ENCODE assay signal across 17 mouse cellular contexts in genomic region chr3:133582969-133583368, GRCm38 (mm10). TPM values are rescaled to one million over a fixed set of nuclear protein-coding genes. Genes with fewer than 3 reads are reported as not detected.
DNase-seq lines count a peak whose midpoint lies in the region; ATAC-seq and TF ChIP-seq lines count a peak whose summit lies in the region.
"Had no signal": no experiment of that assay in that cellular context is flagged by ENCODE, and none has a peak within 500 bp of the region (broad histone marks: within the 10 kb centered on the region; RNA-seq: fewer than 3 reads in every experiment).

No protein-coding gene starts in this region.

- H3K27ac ChIP-seq in small intestine, adult 2 months (ENCODE audit: insufficient read depth, low read depth, low read length) = peak overlapping the region; percentile 33; the same call in 1 of the 2 replicates
- H3K27ac ChIP-seq: embryonic facial prominence, embryonic 13.5 days; forebrain, embryonic 15.5 days; heart, embryonic 15.5 days; liver, embryonic 13.5 days; midbrain, embryonic 12.5 days had no signal

- WGBS in small intestine, adult 2 months = 70% methylated on average over 4 of the region's 4 CpGs

- H3K4me3 ChIP-seq in small intestine, adult 2 months (ENCODE audit: low read depth, low read length) = no peak overlapping the region
- H3K4me3 ChIP-seq: embryonic facial prominence, embryonic 13.5 days; forebrain, embryonic 15.5 days; heart, embryonic 15.5 days; liver, embryonic 13.5 days; midbrain, embryonic 12.5 days had no signal

- no peaks in the 10 kb centered on the region for H3K36me3 ChIP-seq in small intestine, adult 2 months (ENCODE audit: control insufficient read depth, insufficient read depth, low read length)
- H3K36me3 ChIP-seq: embryonic facial prominence, embryonic 13.5 days; forebrain, embryonic 15.5 days; heart, embryonic 15.5 days; liver, embryonic 13.5 days; midbrain, embryonic 12.5 days had no signal

- no peaks in the 10 kb centered on the region for H3K27me3 ChIP-seq in small intestine, adult 2 months (ENCODE audit: control insufficient read depth, insufficient read depth, low read length)
- H3K27me3 ChIP-seq: embryonic facial prominence, embryonic 13.5 days; forebrain, embryonic 15.5 days; heart, embryonic 15.5 days; liver, embryonic 13.5 days; midbrain, embryonic 12.5 days had no signal

- peak; percentile 28 for DNase-seq in lung, postnatal 36 days
- DNase-seq in lung, postnatal 10 days = no peak
- peak; percentile 5 for DNase-seq in T-cell, adult 2 months (ENCODE audit: low spot score)
- DNase-seq in frontal cortex, postnatal 25 days (ENCODE audit: low spot score in 2 of 2) = no peak
- no peak for DNase-seq in urinary bladder, postnatal 10 days (ENCODE audit: low spot score)
- DNase-seq: cerebellum, adult 9-11 months; kidney, adult 9 months; liver, embryonic 13.5 days; retina, postnatal 1 day had no signal

- peak; percentile 64 for ATAC-seq in inflammation-experienced regulatory T-cells, adult 6 months
- no peak for ATAC-seq in erythroblast, adult 5-6 weeks (replicated peaks; ENCODE audit: low FRiP score, poor library complexity, severe bottlenecking)
- ATAC-seq: forebrain, embryonic 15.5 days; hindbrain, embryonic 16.5 days had no signal

- H3K4me1 ChIP-seq in small intestine, adult 2 months (ENCODE audit: control insufficient read depth, insufficient read depth, insufficient read length, low read length) = no peaks in the 10 kb centered on the region
- H3K4me1 ChIP-seq: forebrain, embryonic 15.5 days; heart, embryonic 15.5 days; liver, embryonic 13.5 days; midbrain, embryonic 12.5 days had no signal

- TF ChIP-seq CTCF in small intestine, adult 2 months (IDR thresholded peaks at IDR 0.05; ENCODE audit: extremely low read depth, insufficient read length, insufficient replicate concordance, low read depth, low read length) = no peak

- TF ChIP-seq POLR2A in small intestine, adult 2 months (IDR thresholded peaks at IDR 0.05; ENCODE audit: low read depth, low read length) = no peak

RNA-seq across cellular contexts. Expression of gene Tet2, which starts 38.0 kb away (rescaled TPM):
- polyA plus RNA-seq in inflammation-experienced regulatory T-cells, adult 6 months (2017; shearing (Covaris generic)) = 10 to 100 TPM; 32.8 to 63.9 (median 50.7) TPM
- polyA plus RNA-seq in small intestine, adult 2 months (2012; rRNA removed) = 3.7 and 8.7 TPM in 2 replicates
- total RNA-seq in erythroblast, adult 5-6 weeks (2015; ENCODE audit: low replicate concordance) = 9.4 and 12.7 TPM in 2 replicates
- 8.9 and 19.7 TPM in 2 replicates for total RNA-seq in erythroblast, adult 5-6 weeks (2017; ENCODE audit: low replicate concordance)

Comparison
In these comparisons a context has a peak if more than half of its experiments do, and no peak if none do; other contexts are left out.
1. DNase-seq: peak in lung, postnatal 36 days (single experiment) and T-cell, adult 2 months (single experiment); none in lung, postnatal 10 days (single experiment), frontal cortex, postnatal 25 days (0 of 2) and urinary bladder, postnatal 10 days (single experiment).